Mouse (Mus musculus): ENCODE data around the gene Stpg1.

DNA sequence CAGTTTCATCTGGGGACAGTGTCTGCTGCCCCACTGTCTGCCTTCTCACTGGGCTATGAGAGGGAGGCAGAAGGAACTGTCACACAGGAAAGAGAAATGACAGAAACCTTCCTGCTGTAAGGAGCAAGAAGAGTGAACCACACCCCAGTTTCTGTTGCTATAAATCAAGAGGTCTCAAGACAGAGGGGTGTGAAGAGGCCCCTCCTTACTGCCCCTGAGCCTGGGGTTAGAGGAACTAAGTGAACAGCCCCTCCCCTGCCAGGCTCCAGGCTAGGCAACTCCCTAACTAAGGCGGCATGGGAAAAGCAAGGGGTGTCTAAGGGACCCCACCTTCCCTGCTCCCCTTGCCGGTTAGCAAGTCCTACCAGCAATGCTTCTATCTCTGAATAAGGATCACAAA is 69.2 kb downstream of the Stpg1 start:
- TF ChIP-seq CTCF (IDR thresholded peaks at IDR 0.05; ENCODE audit: extremely low read depth, insufficient read depth, insufficient read length, insufficient replicate concordance) (no peak), POLR2A (IDR thresholded peaks at IDR 0.05; ENCODE audit: low read depth, low read length) (no peak)

Measured in spleen, adult 2 months (tissue).